Mouse (Mus musculus) embryonic facial prominence, embryonic 15.5 days (tissue): ENCODE data around the gene Tmem221. TPM values are rescaled to one million over a fixed set of nuclear protein-coding genes. Genes with fewer than 3 reads are reported as not detected.
A peak's percentile ranks its signal among the peaks of the same experiment; 100 is the strongest.

Experiments used
- ATAC-seq: fragments of 200-750 bp; cut with Nextera tagmentation; 2 replicates; pipeline ENCODE4 v1.8.0; 2017; ENCODE audit warnings: low read depth, moderate TSS enrichment; ENCODE audit not compliant: insufficient number of reproducible peaks, low FRiP score, low TSS enrichment
- H3K27ac ChIP-seq: fragments of 300-500 bp; sonication (generic); replicated peaks from 2 replicates; pipeline ENCODE4 v1.5.1; 2015; ENCODE audit warnings: mild to moderate bottlenecking, inconsistent platforms
- H3K27me3 ChIP-seq: fragments of 300-500 bp; sonication (generic); 2 replicates; pipeline ENCODE4 v1.6.1; 2015; ENCODE audit warnings: inconsistent platforms
- H3K36me3 ChIP-seq: fragments of 300-500 bp; sonication (generic); 2 replicates; pipeline ENCODE4 v1.6.1; 2015; ENCODE audit warnings: mild to moderate bottlenecking, inconsistent platforms
- H3K4me1 ChIP-seq: fragments of 300-500 bp; sonication (generic); 2 replicates; pipeline ENCODE4 v1.6.1; 2015; ENCODE audit warnings: inconsistent platforms
- H3K4me2 ChIP-seq: fragments of 300-500 bp; sonication (generic); replicated peaks from 2 replicates; pipeline ENCODE4 v1.6.1; 2015; ENCODE audit warnings: mild to moderate bottlenecking, inconsistent platforms
- H3K4me3 ChIP-seq: fragments of 300-500 bp; sonication (generic); replicated peaks from 2 replicates; pipeline ENCODE4 v1.5.1; 2015; ENCODE audit warnings: mild to moderate bottlenecking, inconsistent platforms
- H3K9ac ChIP-seq: fragments of 300-500 bp; sonication (generic); 2 replicates; pipeline ENCODE4 v1.6.1; 2015; ENCODE audit warnings: inconsistent platforms
- H3K9me3 ChIP-seq: fragments of 300-500 bp; sonication (generic); replicated peaks from 2 replicates; pipeline ENCODE4 v1.6.1; 2016; ENCODE audit warnings: inconsistent platforms
- WGBS: fragments of 180-500 bp; shearing (Covaris S2); methylation state at CpG from one replicate; pipeline ENCODE4 v1.1.7; 2015; 5-methylcytosine and 5-hydroxymethylcytosine counted together
- polyA plus RNA-seq: library from polyadenylated mRNA; unstranded; fragments of >200 nt; fragmentation: Nextera tagmentation; extraction: Ambion mirVana; gene quantifications from 2 replicates; pipeline ENCODE4 v1.2.1, GENCODE M21; 2015

Tmem221 gene
- polyA plus RNA-seq, 1 experiment from 2014 or later: 1.7 TPM

GRCm38 (mm10) chr8:71594324-71594722 is 35.7 kb upstream of the Tmem221 start:
- H3K4me1 ChIP-seq: peaks cover 37% of the 10 kb centered on the region
- no peak overlapping the region for H3K4me3 ChIP-seq
- 94% methylated on average over 4 of the region's 4 CpGs for WGBS
- ATAC-seq: no peak
- no peaks in the 10 kb centered on the region for H3K27me3 ChIP-seq
- H3K36me3 ChIP-seq: no peaks in the 10 kb centered on the region
- H3K9me3 ChIP-seq: no peaks in the 10 kb centered on the region
- H3K9ac ChIP-seq: no peak overlapping the region
- no peak overlapping the region for H3K27ac ChIP-seq
- H3K4me2 ChIP-seq: no peak overlapping the region

- no peaks in the 10 kb centered on the region for H3K27me3 ChIP-seq
- H3K36me3 ChIP-seq: no peaks in the 10 kb centered on the region
- 82% methylated on average over 8 of the region's 8 CpGs for WGBS
- no peak for ATAC-seq
- no peak overlapping the region for H3K4me2 ChIP-seq
- no peaks in the 10 kb centered on the region for H3K9me3 ChIP-seq
- peaks cover 37% of the 10 kb centered on the region for H3K4me1 ChIP-seq
- H3K9ac ChIP-seq: no peak overlapping the region
- H3K4me3 ChIP-seq: no peak overlapping the region
- no peak overlapping the region for H3K27ac ChIP-seq
Observed at GRCm38 (mm10) chr8:71593556-71594323, 35.1 kb upstream of the Tmem221 start.

DNA sequence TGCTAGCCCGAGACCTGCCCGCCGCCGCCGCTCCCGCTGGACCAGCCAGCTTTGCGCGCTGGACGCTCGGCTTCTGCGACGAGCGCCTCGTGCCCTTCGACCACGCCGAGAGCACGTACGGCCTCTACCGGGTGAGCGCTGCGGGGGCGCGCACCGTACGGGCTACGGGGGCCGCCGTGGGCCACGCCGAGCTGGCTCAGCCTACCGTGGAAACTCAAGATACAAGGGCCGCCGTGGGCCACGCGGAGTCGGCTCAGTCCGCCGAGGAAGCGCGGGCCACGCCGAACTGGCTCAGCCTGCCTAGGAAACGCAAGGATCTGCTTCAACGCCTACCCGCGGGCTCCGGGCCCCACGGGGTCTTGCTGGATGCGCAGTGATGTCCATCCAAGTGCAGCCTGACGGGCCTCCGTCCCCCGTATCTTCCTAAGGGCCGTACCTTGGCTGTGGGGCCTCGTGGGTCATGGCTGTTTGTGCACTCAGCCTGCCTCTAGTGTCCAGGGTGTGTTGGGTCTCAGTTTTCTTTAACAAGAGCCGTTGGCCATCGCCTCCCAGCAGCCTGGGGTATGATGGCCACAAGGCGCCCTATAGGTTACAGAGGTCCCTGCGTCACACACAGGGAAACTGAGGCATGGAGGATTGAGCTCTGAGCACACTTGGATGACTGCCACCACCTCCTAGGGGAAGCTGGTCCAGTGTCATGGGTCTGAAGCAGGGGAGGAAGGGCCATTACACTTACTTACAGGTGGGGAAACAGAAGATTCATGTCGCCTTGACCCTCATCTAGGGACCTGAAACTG is 33.9 kb upstream of the Tmem221 start:
- WGBS: 4% methylated on average over 60 of the region's 60 CpGs
- Histone ChIP-seq H3K36me3 (no peaks in the 10 kb centered on the region), H3K27me3 (no peaks in the 10 kb centered on the region), H3K9me3 (no peaks in the 10 kb centered on the region), H3K9ac (peak overlapping the region; percentile 97), H3K4me3 (peak overlapping the region; percentile 88), H3K27ac (peak overlapping the region; percentile 97), H3K4me2 (peak overlapping the region; percentile 83), H3K4me1 (peaks cover 37% of the 10 kb centered on the region)
- peak; percentile 47 for ATAC-seq

- peak within 1 kb of the TSS; percentile 97 for H3K27ac ChIP-seq
- peak within 1 kb of the TSS; percentile 88 for H3K4me3 ChIP-seq
- H3K36me3 ChIP-seq: peaks cover 3% of the 10 kb centered on the region; the same call in 1 of the 2 replicates
- no peaks in the 10 kb centered on the region for H3K27me3 ChIP-seq
- peak within 1 kb of the TSS; percentile 83 for H3K4me2 ChIP-seq
- no peaks in the 10 kb centered on the region for H3K9me3 ChIP-seq
- under 1% methylated on average over 69 of the region's 71 CpGs for WGBS
- H3K9ac ChIP-seq: peak within 1 kb of the TSS; percentile 97
- H3K4me1 ChIP-seq: peaks cover 31% of the 10 kb centered on the region
- ATAC-seq: peak; percentile 90
Observed at GRCm38 (mm10) chr8:71591471-71592373, 33.1 kb upstream of the Tmem221 start, which contains the start of gene Pgls. Gene Pgls (plus strand): TSS chr8:71592176.

DNA sequence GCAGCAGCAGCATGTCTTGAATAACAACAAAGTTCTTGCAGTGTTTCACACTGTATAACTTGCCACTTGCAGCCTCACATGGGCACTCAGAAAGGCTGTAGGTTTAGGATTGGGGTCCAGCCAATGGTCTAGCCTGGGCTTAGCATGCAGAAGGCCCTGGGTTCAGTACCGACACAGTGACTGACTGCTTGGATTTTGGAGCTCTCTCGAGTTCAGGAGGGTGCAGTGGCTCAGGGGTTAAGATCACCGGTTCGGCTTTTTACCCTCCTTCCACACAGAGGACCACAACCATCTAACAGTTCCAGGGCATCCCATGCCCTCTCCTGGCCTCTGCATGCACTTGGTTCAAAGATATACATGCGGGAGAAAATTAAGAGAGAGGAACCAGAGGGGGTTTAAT is 32.3 kb upstream of the Tmem221 start:
- Histone ChIP-seq H3K36me3 (peaks cover 7% of the 10 kb centered on the region; the same call in 1 of the 2 replicates), H3K4me1 (peaks cover 24% of the 10 kb centered on the region), H3K27ac (peak overlapping the region; percentile 97), H3K4me3 (peak overlapping the region; percentile 88), H3K9me3 (no peaks in the 10 kb centered on the region), H3K9ac (peak overlapping the region; percentile 97), H3K4me2 (peak overlapping the region; percentile 83), H3K27me3 (no peaks in the 10 kb centered on the region)
- no peak for ATAC-seq
- WGBS: 16% methylated on average over 5 of the region's 5 CpGs

- ATAC-seq: no peak
- H3K27ac ChIP-seq: no peak overlapping the region
- H3K36me3 ChIP-seq: peaks cover 26% of the 10 kb centered on the region
- 70% methylated on average over 3 of the region's 3 CpGs for WGBS
- no peaks in the 10 kb centered on the region for H3K9me3 ChIP-seq
- H3K4me1 ChIP-seq: peaks cover 19% of the 10 kb centered on the region
- no peak overlapping the region for H3K9ac ChIP-seq
- no peak overlapping the region for H3K4me3 ChIP-seq
- no peak overlapping the region for H3K4me2 ChIP-seq
- H3K27me3 ChIP-seq: no peaks in the 10 kb centered on the region
Observed at GRCm38 (mm10) chr8:71588762-71589161, 30.1 kb upstream of the Tmem221 start.

GRCm38 (mm10) chr8:71586891-71587290 is 28.2 kb upstream of the Tmem221 start:
- ATAC-seq: no peak

DNA sequence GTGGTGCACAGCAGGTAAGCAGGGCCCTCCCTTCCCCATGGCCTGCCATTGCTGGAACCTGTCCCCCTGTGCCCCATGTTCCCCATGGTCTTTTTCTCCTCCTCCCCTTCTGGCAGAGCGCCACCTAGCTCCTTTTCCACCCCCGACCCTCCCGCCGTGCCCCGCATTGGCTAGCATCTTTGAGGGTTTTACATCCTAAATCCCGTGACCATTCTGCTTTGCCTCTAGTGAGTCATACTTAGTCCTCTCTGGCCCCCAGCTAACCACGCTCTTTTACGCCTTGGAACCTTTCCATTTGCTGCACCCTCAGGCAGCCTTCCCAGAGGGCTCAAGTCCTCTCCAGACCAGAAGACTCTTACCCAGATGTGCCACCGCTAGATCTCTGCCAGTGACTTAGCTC is 21.5 kb upstream of the Tmem221 start:
- Histone ChIP-seq H3K4me2 (no peak overlapping the region), H3K9me3 (no peaks in the 10 kb centered on the region), H3K27ac (no peak overlapping the region), H3K36me3 (peaks cover 22% of the 10 kb centered on the region), H3K27me3 (no peaks in the 10 kb centered on the region), H3K4me3 (no peak overlapping the region), H3K9ac (no peak overlapping the region), H3K4me1 (peaks cover 12% of the 10 kb centered on the region; the same call in 1 of the 2 replicates)
- ATAC-seq: no peak
- WGBS: 36% methylated on average over 9 of the region's 9 CpGs

More at GRCm38 (mm10) chr8:71586891-71587290, 28.2 kb upstream of the Tmem221 start:
- 89% methylated on average over 2 of the region's 2 CpGs for WGBS
- Histone ChIP-seq H3K4me3 (no peak overlapping the region), H3K9me3 (no peaks in the 10 kb centered on the region), H3K27ac (no peak overlapping the region), H3K4me1 (peaks cover 7% of the 10 kb centered on the region), H3K9ac (no peak overlapping the region), H3K4me2 (no peak overlapping the region), H3K36me3 (peaks cover 26% of the 10 kb centered on the region), H3K27me3 (no peaks in the 10 kb centered on the region)

DNA sequence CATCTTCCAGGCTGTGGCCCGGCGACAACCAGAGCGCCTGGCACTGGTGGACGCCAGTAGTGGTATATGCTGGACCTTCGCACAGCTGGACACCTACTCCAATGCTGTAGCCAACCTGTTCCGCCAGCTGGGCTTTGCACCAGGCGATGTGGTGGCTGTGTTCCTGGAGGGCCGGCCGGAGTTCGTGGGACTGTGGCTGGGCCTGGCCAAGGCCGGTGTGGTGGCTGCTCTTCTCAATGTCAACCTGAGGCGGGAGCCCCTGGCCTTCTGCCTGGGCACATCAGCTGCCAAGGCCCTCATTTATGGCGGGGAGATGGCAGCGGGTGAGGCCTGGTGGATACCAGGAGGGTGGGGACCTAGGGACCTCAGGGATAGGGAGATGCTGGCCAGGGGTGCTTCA is 20.8 kb upstream of the Tmem221 start:
- Histone ChIP-seq H3K27ac (no peak overlapping the region), H3K36me3 (peaks cover 15% of the 10 kb centered on the region; the same call in 1 of the 2 replicates), H3K27me3 (no peaks in the 10 kb centered on the region), H3K4me2 (no peak overlapping the region), H3K9ac (no peak overlapping the region), H3K4me1 (peaks cover 13% of the 10 kb centered on the region; the same call in 1 of the 2 replicates), H3K4me3 (no peak overlapping the region), H3K9me3 (no peaks in the 10 kb centered on the region)
- ATAC-seq: no peak
- WGBS: 88% methylated on average over 14 of the region's 14 CpGs

GRCm38 (mm10) chr8:71579009-71579408 is 20.3 kb upstream of the Tmem221 start:
- Histone ChIP-seq H3K4me2 (no peak overlapping the region), H3K4me3 (no peak overlapping the region), H3K36me3 (peaks cover 11% of the 10 kb centered on the region; the same call in 1 of the 2 replicates), H3K27me3 (no peaks in the 10 kb centered on the region), H3K9ac (no peak overlapping the region), H3K9me3 (no peaks in the 10 kb centered on the region), H3K27ac (no peak overlapping the region), H3K4me1 (peaks cover 17% of the 10 kb centered on the region; the same call in 1 of the 2 replicates)
- 72% methylated on average over 1 of the region's 1 CpGs for WGBS
- ATAC-seq: no peak
